Mouse (Mus musculus) forebrain, postnatal 0 days (tissue): ENCODE data around the gene Slc9a2. TPM values are rescaled to one million over a fixed set of nuclear protein-coding genes. Genes with fewer than 3 reads are reported as not detected.
A peak's percentile ranks its signal among the peaks of the same experiment; 100 is the strongest.
"Not testable (repeated sequence)": the region's sequence is repeated elsewhere in the genome, so short reads cannot be mapped to it uniquely, and the experiment has no call there.

Experiments used
- ATAC-seq: fragments of 200-750 bp; cut with Nextera tagmentation; 2 replicates; pipeline ENCODE4 v1.8.0; 2017; ENCODE audit warnings: mild to moderate bottlenecking, moderate library complexity
- DNase-seq: peaks from one replicate; pipeline ENCODE4 v3.0.0-alpha.2; 2015
- H3K27ac ChIP-seq: fragments of 300-500 bp; sonication (generic); 2 replicates; pipeline ENCODE4 v1.5.1; 2014; ENCODE audit warnings: low read depth, mild to moderate bottlenecking, antibody characterized with exemption, low read length, moderate library complexity, mixed read lengths
- H3K27me3 ChIP-seq: fragments of 300-500 bp; sonication (generic); 2 replicates; pipeline ENCODE4 v1.6.1; 2014; ENCODE audit warnings: mild to moderate bottlenecking, low read length, mixed read lengths; ENCODE audit not compliant: insufficient read depth
- H3K36me3 ChIP-seq: fragments of 300-500 bp; sonication (generic); 2 replicates; pipeline ENCODE4 v1.6.1; 2014; ENCODE audit warnings: mild to moderate bottlenecking, moderate library complexity; ENCODE audit not compliant: insufficient read depth
- H3K4me1 ChIP-seq: fragments of 300-500 bp; sonication (generic); 2 replicates; pipeline ENCODE4 v1.6.1; 2014; ENCODE audit warnings: antibody characterized with exemption; ENCODE audit not compliant: insufficient read depth
- H3K4me2 ChIP-seq: fragments of 300-500 bp; sonication (generic); 2 replicates; pipeline ENCODE4 v1.6.1; 2014; ENCODE audit warnings: low read depth, mild to moderate bottlenecking, moderate library complexity
- H3K4me3 ChIP-seq: fragments of 300-500 bp; sonication (generic); 2 replicates; pipeline ENCODE4 v1.5.1; 2014; ENCODE audit warnings: low read depth, low read length, mixed read lengths
- H3K9ac ChIP-seq: fragments of 300-500 bp; sonication (generic); 2 replicates; pipeline ENCODE4 v1.6.1; 2014; ENCODE audit warnings: mild to moderate bottlenecking
- H3K9me3 ChIP-seq: fragments of 300-500 bp; sonication (generic); 2 replicates; pipeline ENCODE4 v1.6.1; 2016; ENCODE audit warnings: low read length
- CTCF ChIP-seq: sonication (generic); IDR thresholded peaks from 2 replicates; pipeline ENCODE4 v1.5.1; 2016; ENCODE audit warnings: antibody characterized with exemption, control low read depth, low read depth
- WGBS: fragments of 180-500 bp; shearing (Covaris S2); extraction: QIAGEN DNeasy Blood & Tissue Kit; methylation state at CpG from one replicate; pipeline ENCODE4 v1.1.7; 2014; 5-methylcytosine and 5-hydroxymethylcytosine counted together
- polyA plus RNA-seq: library from polyadenylated mRNA; unstranded; fragments of >200 nt; fragmentation: Nextera tagmentation; extraction: Ambion mirVana; gene quantifications from 2 replicates; pipeline ENCODE4 v1.2.1, GENCODE M21; 2015
- total RNA-seq: library from RNA; depleted of rRNA; stranded (reverse); fragments of >200 nt; gene quantifications from 2 replicates; pipeline ENCODE4 v1.2.3, GENCODE M21; 2014

Slc9a2 gene
- total and polyA plus RNA-seq, 2 experiments from 2014 or later, result 0.57 to 1.6 TPM

DNA sequence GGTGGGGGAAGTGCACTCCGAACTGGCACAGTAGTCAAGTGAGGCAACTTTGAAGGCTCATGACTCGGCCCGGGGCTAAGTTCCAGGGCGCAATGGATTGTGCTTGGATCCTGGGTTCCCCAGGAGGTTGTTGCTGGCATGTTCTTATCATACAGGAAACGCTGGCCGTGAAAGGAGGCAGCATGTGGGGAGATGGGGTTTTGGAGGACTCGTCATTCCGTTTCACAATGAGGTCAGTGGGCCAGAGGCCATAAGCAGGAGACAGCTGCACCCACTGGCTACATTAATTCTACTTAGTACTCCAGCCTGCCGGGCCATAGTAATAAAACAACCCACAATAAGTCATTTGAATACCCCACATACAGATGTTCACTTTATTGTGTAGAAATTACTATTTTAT lies 34.6 kb downstream of the Slc9a2 start:
- H3K36me3 ChIP-seq, result no peaks in the 10 kb centered on the region
- H3K9ac ChIP-seq, result no peak overlapping the region
- no peak overlapping the region for H3K4me3 ChIP-seq
- H3K27me3 ChIP-seq, result no peaks in the 10 kb centered on the region
- no peak for DNase-seq
- no peaks in the 10 kb centered on the region for H3K9me3 ChIP-seq
- H3K4me1 ChIP-seq, result no peaks in the 10 kb centered on the region
- no peak for ATAC-seq
- H3K27ac ChIP-seq, result no peak overlapping the region
- TF ChIP-seq CTCF, result no peak
- WGBS, result 82% methylated on average over 9 of the region's 9 CpGs
- no peak overlapping the region for H3K4me2 ChIP-seq

DNA sequence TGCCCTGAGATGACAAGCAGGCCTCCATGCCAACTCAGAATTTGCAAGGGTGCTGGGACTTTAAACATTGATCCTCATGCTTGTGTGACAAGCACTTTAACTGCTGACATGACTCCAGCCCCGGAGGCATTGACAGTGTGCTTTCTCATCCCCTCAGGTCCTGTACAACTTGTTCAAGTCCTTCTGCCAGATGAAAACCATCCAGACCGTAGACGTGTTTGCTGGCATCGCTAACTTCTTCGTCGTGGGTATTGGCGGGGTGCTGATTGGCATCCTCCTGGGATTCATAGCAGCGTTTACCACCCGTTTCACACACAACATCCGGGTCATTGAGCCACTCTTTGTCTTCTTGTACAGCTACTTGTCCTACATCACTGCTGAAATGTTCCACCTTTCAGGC lies 45.7 kb downstream of the Slc9a2 start:
- H3K36me3 ChIP-seq, result no peaks in the 10 kb centered on the region
- peak; percentile 15 for DNase-seq
- WGBS, result 64% methylated on average over 10 of the region's 10 CpGs
- H3K27ac ChIP-seq, result no peak overlapping the region
- no peaks in the 10 kb centered on the region for H3K4me1 ChIP-seq
- H3K9ac ChIP-seq, result no peak overlapping the region
- no peak overlapping the region for H3K4me3 ChIP-seq
- ATAC-seq, result peak; percentile 45; the same call in 1 of the 2 replicates
- TF ChIP-seq CTCF, result no peak
- H3K4me2 ChIP-seq, result no peak overlapping the region
- H3K27me3 ChIP-seq, result no peaks in the 10 kb centered on the region
- H3K9me3 ChIP-seq, result no peaks in the 10 kb centered on the region

DNA sequence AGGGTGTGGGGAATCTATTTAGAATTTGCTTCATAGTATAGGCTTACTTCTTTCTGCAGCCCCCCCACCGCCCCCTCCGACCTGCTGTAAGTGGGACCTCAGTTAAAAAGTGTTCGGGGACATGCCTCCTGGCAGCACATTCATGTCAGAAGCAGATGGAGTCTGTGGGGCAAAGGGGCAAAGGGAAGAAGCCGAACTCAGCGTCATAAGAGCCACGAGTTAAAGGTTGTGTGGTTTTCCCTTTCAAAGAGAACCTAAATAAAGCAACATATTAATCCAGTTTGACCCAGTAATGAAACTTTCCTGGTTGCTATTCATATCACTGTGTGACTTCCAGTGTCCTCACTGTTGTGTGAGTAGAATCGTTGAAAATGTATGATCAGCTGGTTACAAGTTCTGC lies 47.0 kb downstream of the Slc9a2 start:
- no peaks in the 10 kb centered on the region for H3K36me3 ChIP-seq
- no peak overlapping the region for H3K27ac ChIP-seq
- H3K27me3 ChIP-seq, result no peaks in the 10 kb centered on the region
- no peak overlapping the region for H3K4me2 ChIP-seq
- no peak for ATAC-seq
- no peaks in the 10 kb centered on the region for H3K9me3 ChIP-seq
- no peak for DNase-seq
- no peak for TF ChIP-seq CTCF
- H3K4me1 ChIP-seq, result no peaks in the 10 kb centered on the region
- WGBS, result 91% methylated on average over 7 of the region's 7 CpGs
- no peak overlapping the region for H3K4me3 ChIP-seq
- no peak overlapping the region for H3K9ac ChIP-seq

DNA sequence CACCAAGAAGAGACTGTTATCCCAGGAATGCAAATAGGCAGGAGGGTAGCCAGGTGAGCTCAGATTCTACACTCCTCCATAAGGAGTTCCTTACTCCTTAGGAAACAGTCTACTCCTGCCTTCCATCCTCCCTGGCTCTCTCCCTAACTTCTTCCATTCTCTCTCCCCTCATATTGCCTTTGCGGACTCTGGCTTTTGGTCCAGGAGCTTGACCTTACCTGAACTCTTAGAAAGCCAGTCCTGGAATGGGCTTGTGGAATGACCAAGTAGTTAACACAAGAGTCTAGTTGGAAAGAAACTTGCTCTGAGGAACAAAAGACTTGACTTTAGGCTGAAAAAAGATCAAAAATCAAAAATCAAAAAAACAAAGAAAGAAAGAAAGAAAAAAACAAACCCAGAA lies 48.3 kb downstream of the Slc9a2 start:
- no peak overlapping the region for H3K4me3 ChIP-seq
- DNase-seq, result no peak
- H3K4me1 ChIP-seq, result no peaks in the 10 kb centered on the region
- no peak for TF ChIP-seq CTCF
- H3K4me2 ChIP-seq, result no peak overlapping the region
- ATAC-seq, result no peak
- no peaks in the 10 kb centered on the region for H3K27me3 ChIP-seq
- H3K9me3 ChIP-seq, result no peaks in the 10 kb centered on the region
- no peak overlapping the region for H3K27ac ChIP-seq
- 97% methylated on average over 1 of the region's 1 CpGs for WGBS
- no peaks in the 10 kb centered on the region for H3K36me3 ChIP-seq
- H3K9ac ChIP-seq, result no peak overlapping the region

DNA sequence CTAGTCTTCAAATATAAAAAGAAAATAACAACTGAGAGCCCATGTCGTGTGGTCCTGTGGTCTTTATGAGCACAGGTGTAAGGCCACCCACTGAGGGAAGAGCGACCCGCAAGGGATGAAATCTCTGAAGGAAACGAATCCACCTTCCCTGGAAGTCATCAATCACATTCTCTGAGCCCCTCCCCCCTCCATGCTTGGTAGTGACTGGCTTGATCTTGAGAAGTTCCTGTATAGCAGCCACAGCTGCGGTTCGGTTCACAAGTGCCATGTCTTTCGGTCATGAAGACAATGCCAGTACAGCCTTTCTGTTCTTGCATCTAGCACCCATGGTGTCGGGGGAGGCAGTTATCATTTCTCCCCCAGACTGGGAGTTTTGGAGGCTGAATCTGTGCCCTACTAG lies 57.3 kb downstream of the Slc9a2 start:
- no peak for ATAC-seq
- Histone ChIP-seq H3K4me3 (no peak overlapping the region), H3K9me3 (no peaks in the 10 kb centered on the region), H3K4me2 (no peak overlapping the region), H3K4me1 (no peaks in the 10 kb centered on the region), H3K36me3 (no peaks in the 10 kb centered on the region), H3K27me3 (no peaks in the 10 kb centered on the region), H3K9ac (no peak overlapping the region), H3K27ac (no peak overlapping the region)
- WGBS, result 91% methylated on average over 8 of the region's 8 CpGs
- no peak for TF ChIP-seq CTCF
- DNase-seq, result no peak

DNA sequence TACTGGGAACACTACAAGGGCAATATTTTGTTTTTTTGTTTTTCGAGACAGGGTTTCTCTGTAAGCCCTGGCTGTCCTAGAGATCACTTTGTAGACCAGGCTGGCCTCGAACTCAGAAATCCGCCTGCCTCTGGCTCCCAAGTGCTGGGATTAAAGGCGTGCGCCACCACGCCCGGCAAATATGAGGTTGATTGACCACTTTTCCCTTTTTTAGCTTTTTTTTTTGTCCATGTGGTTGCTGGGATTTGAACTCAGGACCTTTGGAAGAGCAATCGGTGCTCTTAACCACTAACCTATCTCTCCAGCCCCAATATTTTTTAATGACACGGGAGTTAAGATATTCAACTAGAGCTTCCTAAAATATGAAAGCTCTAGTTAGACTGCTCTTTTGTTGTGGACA lies 57.9 kb downstream of the Slc9a2 start:
- not testable (repeated sequence) for H3K27me3 ChIP-seq, H3K27ac ChIP-seq, H3K36me3 ChIP-seq, ATAC-seq, H3K9me3 ChIP-seq, H3K9ac ChIP-seq, H3K4me1 ChIP-seq, H3K4me3 ChIP-seq, H3K4me2 ChIP-seq, DNase-seq
- 96% methylated on average over 9 of the region's 9 CpGs for WGBS

DNA sequence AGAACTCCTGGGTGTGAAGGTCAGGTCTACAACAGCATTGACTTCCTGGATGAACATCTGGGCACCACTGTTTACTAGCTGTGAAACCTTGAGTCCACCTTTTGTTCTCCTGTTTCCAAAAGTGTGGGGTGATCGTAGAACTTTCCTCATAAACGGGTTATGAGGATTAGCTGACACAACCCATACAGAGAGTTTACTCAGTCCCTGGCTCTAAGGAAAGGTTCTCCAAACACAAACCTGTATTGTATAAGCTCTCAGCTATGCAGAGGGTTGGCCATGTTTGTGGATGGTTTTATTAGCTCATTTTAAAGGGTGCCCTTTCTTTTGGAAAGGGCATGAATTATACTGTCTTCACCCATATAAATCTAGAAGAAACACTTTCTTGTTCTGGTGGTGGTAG lies 60.4 kb downstream of the Slc9a2 start:
- ATAC-seq (no peak), DNase-seq (no peak)
- Histone ChIP-seq H3K4me2 (no peak overlapping the region), H3K27ac (no peak overlapping the region), H3K9ac (no peak overlapping the region), H3K4me3 (no peak overlapping the region), H3K4me1 (no peaks in the 10 kb centered on the region), H3K36me3 (no peaks in the 10 kb centered on the region), H3K9me3 (no peaks in the 10 kb centered on the region), H3K27me3 (no peaks in the 10 kb centered on the region)
- WGBS, result 89% methylated on average over 2 of the region's 2 CpGs
- TF ChIP-seq CTCF, result no peak

DNA sequence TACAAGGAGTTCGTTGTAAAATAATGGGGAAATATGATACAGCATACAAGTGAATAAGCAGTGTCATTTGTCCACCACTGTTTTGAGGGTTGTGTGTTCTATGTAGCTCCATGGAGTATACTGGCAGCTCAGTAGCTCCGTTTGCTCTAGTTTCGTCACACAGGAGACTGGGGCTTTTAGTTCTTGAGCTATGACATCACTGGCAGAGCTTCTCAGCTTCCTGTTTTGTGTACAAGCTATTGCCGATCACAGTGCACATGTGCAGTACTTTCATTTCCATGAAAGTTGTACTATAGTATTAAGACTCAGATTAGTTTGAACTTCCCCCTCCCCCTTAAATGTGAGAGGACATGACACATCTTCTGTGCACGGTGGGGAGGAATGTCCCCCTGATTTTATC lies 65.7 kb downstream of the Slc9a2 start:
- Histone ChIP-seq H3K27me3 (no peaks in the 10 kb centered on the region), H3K4me1 (no peaks in the 10 kb centered on the region), H3K9ac (no peak overlapping the region), H3K36me3 (no peaks in the 10 kb centered on the region), H3K27ac (no peak overlapping the region), H3K9me3 (no peaks in the 10 kb centered on the region), H3K4me2 (no peak overlapping the region), H3K4me3 (no peak overlapping the region)
- ATAC-seq (no peak), DNase-seq (no peak)
- WGBS, result 77% methylated on average over 5 of the region's 5 CpGs
- no peak for TF ChIP-seq CTCF
